ENCODE assay signal across 20 mouse cellular contexts in genomic region chr10:125467503-125467902, GRCm38 (mm10).
DNase-seq lines count a peak whose midpoint lies in the region; ATAC-seq and TF ChIP-seq lines count a peak whose summit lies in the region.
"Had no signal": no experiment of that assay in that cellular context is flagged by ENCODE, and none has a peak within 500 bp of the region (broad histone marks: within the 10 kb centered on the region; RNA-seq: fewer than 3 reads in every experiment).

No protein-coding gene starts in this region.

- no peak for DNase-seq in kidney, postnatal 0 days (ENCODE audit: low spot score)
- no peak for DNase-seq in kidney, postnatal 36 days
- peak; percentile 35 for DNase-seq in large intestine, adult 2 months (ENCODE audit: low read depth, low spot score)
- peak; percentile 59 for DNase-seq in stomach, postnatal 0 days (ENCODE audit: low spot score)
- DNase-seq in lung, adult 18-20 months, result no peak
- no peak for DNase-seq in embryonic facial prominence, embryonic 10.5 days (ENCODE audit: low spot score)
- DNase-seq in urinary bladder, postnatal 10 days (ENCODE audit: low spot score), result no peak
- DNase-seq: adrenal gland, adult 2 months; adrenal gland, postnatal 10 days; adrenal gland, postnatal 25 days; cerebellum, adult 11 months; cerebellum, adult 18-20 months; cerebellum, adult 8-10 months; cerebellum, postnatal 10 days; cerebellum, postnatal 25 days had no signal

- no peak for TF ChIP-seq EP300 in stomach, postnatal 0 days (optimal IDR thresholded peaks at IDR 0.05)

- no peaks in the 10 kb centered on the region for H3K9me3 ChIP-seq in kidney, postnatal 0 days (replicated peaks; ENCODE audit: low read length)
- no peaks in the 10 kb centered on the region for H3K9me3 ChIP-seq in stomach, embryonic 15.5 days
- H3K9me3 ChIP-seq in stomach, postnatal 0 days (ENCODE audit: control insufficient read depth, low read length), result no peaks in the 10 kb centered on the region
- H3K9me3 ChIP-seq in embryonic facial prominence, embryonic 10.5 days, result no peaks in the 10 kb centered on the region
- H3K9me3 ChIP-seq: embryonic facial prominence, embryonic 13.5 days; embryonic facial prominence, embryonic 15.5 days; forebrain, embryonic 13.5 days had no signal

- no peaks in the 10 kb centered on the region for H3K27me3 ChIP-seq in kidney, postnatal 0 days (ENCODE audit: insufficient read depth, low read length)
- H3K27me3 ChIP-seq in stomach, embryonic 15.5 days (replicated peaks), result no peaks in the 10 kb centered on the region
- no peaks in the 10 kb centered on the region for H3K27me3 ChIP-seq in stomach, postnatal 0 days (ENCODE audit: control insufficient read depth, insufficient read depth, low read length)
- H3K27me3 ChIP-seq in embryonic facial prominence, embryonic 10.5 days (replicated peaks; ENCODE audit: low read depth, poor library complexity, severe bottlenecking), result no peaks in the 10 kb centered on the region
- H3K27me3 ChIP-seq: embryonic facial prominence, embryonic 13.5 days; embryonic facial prominence, embryonic 15.5 days; forebrain, embryonic 13.5 days had no signal

- WGBS in kidney, postnatal 0 days, result 70% methylated on average over 5 of the region's 5 CpGs
- 38% methylated on average over 5 of the region's 5 CpGs for WGBS in large intestine, adult 2 months
- 71% methylated on average over 5 of the region's 5 CpGs for WGBS in stomach, embryonic 15.5 days
- WGBS in stomach, postnatal 0 days, result 56% methylated on average over 5 of the region's 5 CpGs
- 88% methylated on average over 5 of the region's 5 CpGs for WGBS in embryonic facial prominence, embryonic 10.5 days

- no peak overlapping the region for H3K9ac ChIP-seq in kidney, postnatal 0 days (ENCODE audit: low read depth, low read length)
- no peak overlapping the region for H3K9ac ChIP-seq in stomach, embryonic 15.5 days
- no peak overlapping the region for H3K9ac ChIP-seq in stomach, postnatal 0 days (ENCODE audit: low read length)
- H3K9ac ChIP-seq: embryonic facial prominence, embryonic 13.5 days; embryonic facial prominence, embryonic 15.5 days; forebrain, embryonic 13.5 days had no signal

- no peak overlapping the region for H3K27ac ChIP-seq in kidney, postnatal 0 days
- no peak overlapping the region for H3K27ac ChIP-seq in stomach, embryonic 15.5 days
- no peak overlapping the region for H3K27ac ChIP-seq in stomach, postnatal 0 days (replicated peaks)
- no peak overlapping the region for H3K27ac ChIP-seq in embryonic facial prominence, embryonic 10.5 days (replicated peaks)
- H3K27ac ChIP-seq: embryonic facial prominence, embryonic 13.5 days; embryonic facial prominence, embryonic 15.5 days; forebrain, embryonic 13.5 days had no signal

- H3K4me3 ChIP-seq in kidney, postnatal 0 days (replicated peaks; ENCODE audit: low read depth, low read length), result no peak overlapping the region
- H3K4me3 ChIP-seq in stomach, embryonic 15.5 days (replicated peaks), result no peak overlapping the region
- H3K4me3 ChIP-seq in stomach, postnatal 0 days (ENCODE audit: low read depth, low read length), result no peak overlapping the region
- H3K4me3 ChIP-seq in embryonic facial prominence, embryonic 10.5 days, result no peak overlapping the region
- H3K4me3 ChIP-seq: embryonic facial prominence, embryonic 13.5 days; embryonic facial prominence, embryonic 15.5 days; forebrain, embryonic 13.5 days had no signal

- H3K4me2 ChIP-seq in kidney, postnatal 0 days (ENCODE audit: low read length), result no peak overlapping the region
- no peak overlapping the region for H3K4me2 ChIP-seq in stomach, embryonic 15.5 days
- H3K4me2 ChIP-seq in stomach, postnatal 0 days (replicated peaks; ENCODE audit: low read depth), result no peak overlapping the region
- H3K4me2 ChIP-seq: embryonic facial prominence, embryonic 13.5 days; embryonic facial prominence, embryonic 15.5 days; forebrain, embryonic 13.5 days had no signal

- peak; percentile 57 for ATAC-seq in kidney, postnatal 0 days (replicated peaks; ENCODE audit: low FRiP score, low read depth)
- peak; percentile 91 for ATAC-seq in stomach, embryonic 15.5 days (ENCODE audit: insufficient read depth, low FRiP score, low read depth)
- ATAC-seq in stomach, postnatal 0 days (ENCODE audit: low FRiP score, low TSS enrichment), result peak; percentile 99
- ATAC-seq: forebrain, embryonic 13.5 days; forebrain, embryonic 16.5 days had no signal

- no peaks in the 10 kb centered on the region for H3K4me1 ChIP-seq in kidney, postnatal 0 days (replicated peaks; ENCODE audit: insufficient read depth, low read length)
- no peaks in the 10 kb centered on the region for H3K4me1 ChIP-seq in stomach, embryonic 15.5 days
- H3K4me1 ChIP-seq in stomach, postnatal 0 days (replicated peaks; ENCODE audit: control insufficient read depth, insufficient read depth), result no peaks in the 10 kb centered on the region
- H3K4me1 ChIP-seq in embryonic facial prominence, embryonic 10.5 days, result no peaks in the 10 kb centered on the region
- H3K4me1 ChIP-seq: embryonic facial prominence, embryonic 13.5 days; embryonic facial prominence, embryonic 15.5 days; forebrain, embryonic 13.5 days had no signal

- H3K36me3 ChIP-seq in kidney, postnatal 0 days (ENCODE audit: insufficient read depth, low read length), result no peaks in the 10 kb centered on the region
- H3K36me3 ChIP-seq in stomach, embryonic 15.5 days, result no peaks in the 10 kb centered on the region
- H3K36me3 ChIP-seq in stomach, postnatal 0 days (ENCODE audit: control insufficient read depth, insufficient read depth, low read length), result no peaks in the 10 kb centered on the region
- H3K36me3 ChIP-seq in embryonic facial prominence, embryonic 10.5 days (replicated peaks), result no peaks in the 10 kb centered on the region
- H3K36me3 ChIP-seq: embryonic facial prominence, embryonic 13.5 days; embryonic facial prominence, embryonic 15.5 days had no signal

- TF ChIP-seq CTCF in kidney, postnatal 0 days (IDR thresholded peaks at IDR 0.05; ENCODE audit: low read depth), result no peak
- no peak for TF ChIP-seq CTCF in stomach, postnatal 0 days (IDR thresholded peaks at IDR 0.05; ENCODE audit: low read depth)

Comparison
In these comparisons a context has a peak if more than half of its experiments do, and no peak if none do; other contexts are left out.
1. DNase-seq: peak in large intestine, adult 2 months (single experiment) and stomach, postnatal 0 days (single experiment); none in kidney, postnatal 0 days (single experiment), kidney, postnatal 36 days (0 of 2), lung, adult 18-20 months (0 of 2), embryonic facial prominence, embryonic 10.5 days (single experiment) and urinary bladder, postnatal 10 days (single experiment).
2. Peak in every context shown above with its lines, with median percentiles within 50 percentile points of each other: ATAC-seq.